Mouse (Mus musculus) forelimb bud, embryonic 11.5 days (tissue): ENCODE measurements around the gene Cxadr.

Experiments
- DNase-seq: peaks from one replicate; pipeline ENCODE4 v3.0.0-alpha.2; 2012; ENCODE audit warnings: low read depth, low spot score

Cxadr gene

DNA sequence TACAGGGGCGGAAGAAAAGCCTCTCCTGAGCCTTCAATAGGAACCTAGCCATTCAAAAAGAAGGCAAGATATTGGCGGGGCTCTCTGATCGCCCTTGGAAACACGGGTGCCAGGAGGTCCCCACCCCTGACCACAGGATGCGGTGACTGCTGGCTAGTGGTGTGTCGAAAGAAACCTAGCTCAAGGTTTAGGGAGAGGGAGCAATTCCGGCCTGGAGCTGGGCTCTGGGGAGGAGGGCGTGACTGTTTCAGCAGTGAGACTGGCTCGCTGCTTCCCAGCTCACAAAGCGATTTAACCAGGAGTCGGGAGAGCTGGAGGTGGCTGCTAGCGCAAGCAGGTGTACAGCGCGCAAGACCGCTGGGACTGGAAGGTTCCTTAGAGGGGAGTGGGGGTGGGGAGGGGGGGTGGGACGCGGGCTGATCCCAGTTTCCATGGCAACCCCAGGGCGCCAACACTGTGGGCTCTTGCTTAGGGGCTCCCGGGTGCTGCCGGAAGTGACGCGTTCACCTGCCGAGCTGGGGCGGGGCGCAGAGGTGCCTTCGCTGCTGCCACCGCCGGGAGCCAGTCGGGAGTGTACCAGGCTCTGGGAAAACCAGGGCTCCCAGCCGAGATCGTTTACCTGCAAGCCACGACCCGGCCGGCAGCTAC lies at the start of gene Cxadr:
TSS of gene Cxadr (plus strand) at position 307 of the 648 bp plus-strand sequence.
- DNase-seq = peak; percentile 83

- DNase-seq = no peak
These were observed 42.3 kb upstream of the Cxadr start for GRCm38 (mm10) chr16:78258989-78259388.

- no peak for DNase-seq
These were observed 41.0 kb upstream of the Cxadr start for GRCm38 (mm10) chr16:78260070-78260879.

DNA sequence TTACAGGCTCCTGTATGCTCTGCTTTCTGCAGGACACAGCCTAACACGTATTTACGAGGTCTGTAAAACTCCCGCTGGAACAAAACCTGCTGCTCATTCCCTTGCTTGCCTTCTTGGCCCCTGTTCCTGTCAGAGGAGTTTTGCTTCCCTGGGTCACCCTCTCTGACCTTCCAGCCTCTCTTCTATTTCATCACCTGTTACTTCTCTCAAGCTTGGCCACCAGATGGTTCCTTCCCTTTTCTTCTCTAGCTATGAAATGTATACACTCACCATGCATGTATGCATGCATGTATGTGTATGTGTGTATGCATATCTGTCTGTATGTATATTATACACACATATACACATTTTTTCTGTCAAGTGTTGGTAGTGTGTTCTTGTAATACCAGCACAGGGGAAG lies 39.8 kb upstream of the Cxadr start:
- DNase-seq = peak; percentile 37

GRCm38 (mm10) chr16:78264442-78265150 lies 36.7 kb upstream of the Cxadr start:
- DNase-seq = no peak

GRCm38 (mm10) chr16:78265151-78265590 lies 36.1 kb upstream of the Cxadr start:
- DNase-seq = peak; percentile 48

DNA sequence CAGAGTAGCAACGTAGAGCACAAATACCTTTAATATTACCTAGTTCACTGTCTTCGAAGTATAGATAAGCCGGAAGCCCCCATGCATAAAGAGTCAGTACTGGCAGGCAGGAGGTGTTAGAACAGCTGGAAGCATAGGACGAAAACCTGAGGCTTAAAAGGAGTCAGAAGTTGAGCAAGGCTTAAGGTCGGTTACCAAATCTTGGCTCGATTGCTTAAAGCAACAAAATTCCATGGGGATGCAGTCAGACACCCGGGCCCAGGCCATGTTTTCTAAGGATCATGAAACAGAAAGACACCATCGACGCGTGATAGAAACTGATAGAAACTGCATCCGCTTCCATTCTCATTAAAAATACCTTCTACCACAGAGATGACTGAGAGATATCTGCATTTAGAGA lies 35.5 kb upstream of the Cxadr start:
- no peak for DNase-seq

GRCm38 (mm10) chr16:78267453-78267852 lies 33.8 kb upstream of the Cxadr start:
- no peak for DNase-seq

DNA sequence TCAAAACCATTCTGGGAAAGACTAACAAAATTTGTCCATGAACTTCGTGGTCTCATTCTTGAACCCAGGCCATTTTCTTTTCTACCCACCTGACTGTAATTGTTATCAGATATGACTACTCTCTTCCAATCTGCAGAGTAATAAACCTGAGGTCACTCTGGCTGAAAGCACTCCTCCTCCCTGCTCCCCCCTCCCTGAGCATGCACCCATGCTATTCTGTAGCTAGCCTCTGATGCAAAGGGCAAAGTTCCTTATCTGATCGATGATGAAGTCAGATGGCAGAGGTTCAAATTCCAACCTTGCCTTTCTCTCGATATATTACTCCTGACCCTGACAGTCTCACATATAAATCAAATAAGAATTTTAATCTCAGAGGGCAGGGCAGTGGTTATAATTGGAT lies 33.1 kb upstream of the Cxadr start:
- DNase-seq = no peak

DNA sequence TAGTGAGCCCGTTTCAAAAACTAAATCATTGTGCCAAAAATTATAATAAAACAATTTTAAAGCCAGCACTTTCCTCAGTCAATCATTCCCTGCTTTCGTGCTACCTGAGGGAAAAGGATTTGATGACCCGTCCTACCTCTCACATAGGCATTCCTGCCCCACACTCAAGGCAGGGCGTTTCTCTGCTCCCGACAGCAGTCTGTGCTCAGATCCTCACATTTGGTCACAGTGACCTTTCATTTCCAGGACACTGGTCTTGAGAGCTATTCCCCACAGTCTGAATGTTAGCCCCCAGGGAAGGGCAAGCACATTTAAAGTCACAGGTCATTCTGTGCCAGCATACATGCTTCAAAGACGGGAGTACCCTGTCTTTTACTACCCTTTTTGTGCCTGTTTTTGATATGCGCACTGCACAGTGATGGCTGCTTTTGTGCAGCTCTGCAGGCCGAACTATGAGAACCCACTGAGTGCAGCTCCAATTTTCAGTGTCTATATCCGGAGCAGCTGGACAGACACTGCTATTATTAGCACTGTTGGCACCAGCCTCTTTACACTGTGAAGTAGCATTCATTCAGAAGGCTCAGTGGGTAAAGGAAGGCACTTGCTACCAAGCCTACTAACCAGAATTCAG lies 26.3 kb upstream of the Cxadr start:
- DNase-seq = no peak

GRCm38 (mm10) chr16:78277567-78277966 lies 23.7 kb upstream of the Cxadr start:
- DNase-seq = no peak

- DNase-seq = no peak
These were observed 21.0 kb upstream of the Cxadr start for GRCm38 (mm10) chr16:78280093-78280881.

GRCm38 (mm10) chr16:78283231-78283630 lies 18.1 kb upstream of the Cxadr start:
- DNase-seq = no peak

- no peak for DNase-seq
These were observed 7.2 kb upstream of the Cxadr start for GRCm38 (mm10) chr16:78294051-78294450.

- no peak for DNase-seq
These were observed 6.5 kb upstream of the Cxadr start for GRCm38 (mm10) chr16:78294606-78295275.

- DNase-seq = no peak
These were observed 5.7 kb upstream of the Cxadr start for GRCm38 (mm10) chr16:78295601-78296000.

GRCm38 (mm10) chr16:78296114-78296513 lies 5.2 kb upstream of the Cxadr start:
- no peak for DNase-seq

- peak; percentile 14 for DNase-seq
These were observed 765 bp downstream of the Cxadr start for GRCm38 (mm10) chr16:78301831-78302677.

GRCm38 (mm10) chr16:78302678-78303050 lies 1.4 kb downstream of the Cxadr start:
- peak; percentile 3 for DNase-seq
